Mouse (Mus musculus): Measurements from ENCODE around the gene Slc5a2.

Gene Slc5a2

DNA sequence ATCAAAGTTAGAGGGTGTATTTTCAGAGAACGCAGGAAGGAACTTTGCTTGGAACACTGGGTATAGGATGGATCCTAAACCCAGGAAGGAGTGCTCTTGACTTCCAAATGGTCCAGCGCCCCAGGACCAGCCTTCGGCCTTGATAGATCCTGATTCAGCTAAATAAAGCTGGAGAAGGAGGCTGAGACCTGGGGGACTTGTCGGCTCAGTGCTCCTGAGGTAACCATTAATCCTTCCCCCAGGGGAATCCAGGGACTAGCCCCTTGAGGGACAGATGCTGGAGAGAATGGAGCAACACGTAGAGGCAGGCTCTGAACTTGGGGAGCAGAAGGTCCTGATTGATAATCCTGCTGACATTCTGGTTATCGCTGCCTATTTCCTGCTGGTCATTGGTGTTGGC is at the start of gene Slc5a2:
Slc5a2 (plus strand) TSS at position 247 of the 400 bp plus-strand sequence.
- DNase-seq (ENCODE audit: low read depth, low spot score): no peak

GRCm38 (mm10) chr7:128219952-128220351 is 45.5 kb upstream of the Slc5a2 start:
- no peak for DNase-seq (ENCODE audit: low read depth, low spot score)

GRCm38 (mm10) chr7:128220936-128221335 is 44.5 kb upstream of the Slc5a2 start:
- no peak for DNase-seq (ENCODE audit: low read depth, low spot score)

- DNase-seq (ENCODE audit: low read depth, low spot score): peak; percentile 86
These were observed 33.7 kb upstream of the Slc5a2 start for GRCm38 (mm10) chr7:128231741-128232140.

DNA sequence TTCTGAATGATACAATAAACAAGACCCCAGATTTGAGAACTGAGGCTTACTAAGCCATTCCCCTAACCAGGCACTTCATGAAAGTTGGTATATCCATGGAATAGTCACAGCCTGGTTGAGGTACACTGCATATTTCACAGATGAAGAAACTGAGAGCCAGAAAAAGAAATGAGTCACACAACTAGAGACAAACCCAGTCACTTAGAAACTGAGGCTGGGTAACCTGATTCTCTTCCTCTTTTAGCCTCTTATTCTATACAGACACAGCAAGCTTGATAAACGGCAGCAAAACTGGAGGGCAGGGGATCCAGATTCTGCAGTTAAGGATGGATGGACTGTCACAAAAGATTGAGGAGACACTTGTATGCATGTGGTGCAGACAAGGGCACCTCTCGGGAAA is 30.7 kb upstream of the Slc5a2 start:
- no peak for DNase-seq (ENCODE audit: low read depth, low spot score)

DNA sequence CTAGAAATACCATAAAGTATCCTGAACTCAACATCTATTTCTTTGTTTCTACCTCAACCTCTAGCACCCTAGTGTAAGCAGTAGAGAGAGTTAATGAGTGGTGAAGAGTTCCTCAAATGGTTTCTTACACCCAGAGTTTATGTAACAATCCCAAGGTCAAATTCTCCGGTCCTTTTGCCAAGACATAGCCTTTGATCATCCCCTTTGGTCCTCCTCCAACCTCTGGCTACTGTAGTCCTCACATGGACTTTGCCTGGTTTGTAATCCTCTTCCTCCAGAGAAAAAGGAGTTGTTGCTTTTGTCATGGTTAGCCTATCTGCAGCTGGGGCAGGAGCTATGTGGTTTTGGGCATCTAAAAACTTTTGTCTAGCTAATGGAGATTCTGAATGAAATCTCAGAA is 30.0 kb upstream of the Slc5a2 start:
- no peak for DNase-seq (ENCODE audit: low read depth, low spot score)

DNA sequence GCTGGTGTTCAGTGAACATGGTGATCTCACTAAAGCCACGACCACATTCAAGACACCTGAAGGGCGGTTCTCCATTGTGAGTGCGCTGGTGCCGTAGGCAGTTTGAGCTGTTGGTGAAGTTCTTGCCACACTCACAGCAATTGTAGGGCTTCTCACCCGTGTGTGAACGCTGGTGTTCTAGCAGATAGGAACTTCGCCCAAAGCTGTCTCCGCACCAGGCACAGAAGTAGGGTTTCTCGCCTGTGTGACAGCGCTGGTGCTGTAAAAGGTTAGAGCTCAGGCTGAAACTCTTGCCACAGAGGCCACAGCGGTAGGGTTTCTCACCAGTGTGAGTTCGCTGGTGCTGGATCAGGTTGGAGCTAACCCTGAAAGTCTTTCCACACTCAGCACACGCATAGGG is 29.0 kb upstream of the Slc5a2 start:
- DNase-seq (ENCODE audit: low read depth, low spot score): no peak

- peak; percentile 78 for DNase-seq (ENCODE audit: low read depth, low spot score)
These were observed 28.4 kb upstream of the Slc5a2 start, which contains the start of gene Armc5 for GRCm38 (mm10) chr7:128236856-128237592. Gene Armc5 (plus strand): TSS chr7:128237342.

DNA sequence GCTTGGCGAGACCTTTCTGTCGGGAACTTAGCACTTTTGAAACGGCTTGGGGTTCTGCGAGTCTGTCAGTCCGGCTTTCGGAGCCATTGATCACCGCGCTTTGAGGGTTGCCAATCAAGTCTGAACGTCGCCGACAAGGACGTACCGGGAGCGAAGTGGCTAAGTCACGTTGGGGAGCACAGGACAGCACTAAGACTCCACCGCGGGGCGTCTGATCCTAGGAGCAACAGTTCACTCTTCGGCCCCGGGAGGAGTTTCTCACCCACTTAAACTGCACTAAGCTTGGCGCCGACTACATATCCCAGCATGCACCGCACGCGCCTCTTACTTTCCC is 27.9 kb upstream of the Slc5a2 start:
- DNase-seq (ENCODE audit: low read depth, low spot score): no peak

DNA sequence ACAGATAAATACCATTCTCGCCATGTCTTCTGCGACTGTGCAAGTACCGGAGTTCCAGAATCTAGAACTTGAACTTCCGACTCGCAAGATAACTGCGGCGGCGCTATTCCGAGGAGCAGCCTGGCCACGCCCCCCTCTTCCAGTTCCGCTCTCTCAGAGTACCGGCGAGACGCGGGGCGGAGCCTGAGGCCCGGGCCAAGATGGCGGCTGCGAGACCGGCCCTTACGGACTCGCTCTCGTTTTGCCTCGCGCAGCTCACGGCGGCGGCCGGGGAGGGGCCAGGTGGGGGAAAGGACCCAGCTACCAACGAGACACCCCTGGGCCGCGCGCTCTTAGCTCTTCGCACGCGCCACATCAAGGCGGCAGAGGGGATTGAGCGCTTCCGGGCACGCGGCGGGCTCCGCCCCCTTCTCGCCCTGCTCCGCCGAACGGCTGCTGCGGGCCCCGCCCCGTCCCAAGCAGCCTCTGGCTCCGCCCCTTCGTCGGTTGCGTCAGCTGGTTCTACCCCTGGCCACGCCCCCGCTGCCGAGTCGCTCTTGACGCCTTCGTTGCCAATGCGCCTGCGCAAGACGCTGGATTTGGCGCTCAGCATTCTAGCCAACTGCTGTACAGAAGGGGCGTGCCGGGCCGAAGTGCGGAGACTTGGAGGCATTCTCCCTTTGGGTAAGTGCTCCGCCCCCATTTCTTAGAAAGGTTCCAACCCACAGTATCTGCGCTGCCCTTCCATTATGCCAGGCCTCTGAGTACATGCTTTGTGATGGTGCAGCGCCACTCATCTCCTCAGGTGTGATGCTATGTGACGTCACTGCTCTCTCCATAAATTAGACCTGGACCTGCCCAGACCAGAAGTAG is 27.3 kb upstream of the Slc5a2 start, which contains the start of gene 9130023H24Rik:
9130023H24Rik (minus strand) TSS at position 105 of the 852 bp plus-strand sequence.
- peak; percentile 99 for DNase-seq (ENCODE audit: low read depth, low spot score)

DNA sequence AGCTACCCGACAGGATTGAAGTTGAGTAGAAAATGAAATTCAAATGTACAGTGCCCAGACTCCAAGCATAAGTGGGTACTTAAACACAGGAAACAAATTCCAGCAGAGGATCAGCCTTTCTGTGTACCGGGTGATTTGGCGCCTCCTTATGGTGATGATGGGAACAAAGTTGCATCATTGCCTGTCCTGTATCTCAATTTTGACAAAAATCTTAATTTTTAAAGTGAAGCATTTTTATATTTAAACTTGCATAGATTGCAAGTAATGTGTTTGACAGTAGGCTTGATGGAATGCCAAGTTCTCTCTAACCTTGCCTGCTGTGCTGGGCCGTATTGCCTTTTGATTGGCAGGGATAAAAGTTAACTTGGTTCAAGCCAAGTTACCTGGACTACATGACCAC is 26.5 kb upstream of the Slc5a2 start:
- peak; percentile 76 for DNase-seq (ENCODE audit: low read depth, low spot score)

- no peak for DNase-seq (ENCODE audit: low read depth, low spot score)
These were observed 25.2 kb upstream of the Slc5a2 start for GRCm38 (mm10) chr7:128240131-128240784.

DNA sequence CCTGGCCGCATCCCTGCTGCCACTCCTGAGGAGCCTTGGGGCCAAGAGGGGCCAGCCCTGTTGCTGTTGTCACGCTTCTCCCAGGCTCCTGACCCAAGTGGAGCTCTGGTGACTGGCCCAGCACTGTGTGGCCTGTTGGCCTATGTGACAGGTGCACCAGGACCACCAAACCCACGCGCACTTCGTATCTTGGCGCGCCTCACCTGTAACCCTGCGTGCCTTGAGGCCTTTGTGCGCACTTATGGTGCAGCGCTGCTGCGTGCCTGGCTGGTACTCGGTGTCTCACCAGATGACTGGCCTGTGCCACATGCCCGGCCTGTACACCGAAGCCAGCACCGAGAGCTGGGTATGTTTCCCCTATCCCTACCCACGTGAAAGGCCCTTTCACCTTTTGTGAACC is 23.1 kb upstream of the Slc5a2 start:
- no peak for DNase-seq (ENCODE audit: low read depth, low spot score)

DNA sequence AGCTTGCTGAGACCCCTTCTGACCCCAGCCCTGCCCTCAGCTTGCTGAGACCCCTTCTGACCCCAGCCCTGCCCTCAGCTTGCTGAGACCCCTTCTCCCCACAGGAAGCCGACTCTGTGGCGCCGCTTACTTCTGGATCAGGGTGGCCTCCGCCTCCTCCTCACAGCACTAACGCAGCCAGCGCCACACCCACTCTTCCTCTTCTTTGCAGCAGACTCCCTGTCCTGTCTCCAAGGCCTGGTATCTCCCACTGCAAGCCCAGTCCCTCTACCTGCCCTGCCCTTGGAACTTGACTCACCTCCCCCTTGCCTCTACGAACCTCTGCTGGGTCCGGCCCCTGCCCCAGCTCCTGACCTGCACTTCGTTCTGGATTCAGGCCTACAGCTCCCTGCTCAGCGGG is 21.5 kb upstream of the Slc5a2 start:
- DNase-seq (ENCODE audit: low read depth, low spot score): no peak

DNA sequence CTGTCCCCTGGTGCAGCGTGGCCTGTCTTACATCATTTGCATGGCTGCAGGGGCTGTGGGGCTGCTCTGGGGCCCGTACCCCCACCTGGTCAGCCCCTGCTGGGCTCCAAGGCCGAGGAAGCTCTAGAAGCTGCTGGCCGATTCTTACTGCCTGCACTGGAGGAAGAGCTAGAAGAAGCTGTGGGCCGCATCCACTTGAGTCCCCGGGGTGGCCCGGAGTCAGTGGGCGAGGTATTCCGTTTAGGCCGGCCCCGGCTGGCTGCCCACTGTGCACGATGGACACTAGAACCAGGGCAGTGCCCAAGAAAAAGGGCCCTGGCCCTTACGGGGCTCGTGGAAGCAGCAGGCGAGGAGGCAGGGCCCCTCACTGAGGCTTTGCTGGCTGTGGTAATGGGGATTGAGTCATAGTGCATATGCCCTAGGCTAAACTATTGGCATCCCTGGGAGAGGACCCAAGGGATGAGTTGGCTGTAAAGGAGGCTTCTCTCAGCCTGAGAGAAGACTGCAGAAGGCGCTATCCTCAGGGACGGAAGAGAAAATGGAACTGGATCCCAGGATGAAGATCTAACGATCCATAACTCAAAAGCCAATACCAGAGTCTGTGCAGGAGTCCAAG is 20.9 kb upstream of the Slc5a2 start:
- no peak for DNase-seq (ENCODE audit: low read depth, low spot score)

GRCm38 (mm10) chr7:128245547-128245946 is 19.9 kb upstream of the Slc5a2 start:
- DNase-seq (ENCODE audit: low read depth, low spot score): no peak

DNA sequence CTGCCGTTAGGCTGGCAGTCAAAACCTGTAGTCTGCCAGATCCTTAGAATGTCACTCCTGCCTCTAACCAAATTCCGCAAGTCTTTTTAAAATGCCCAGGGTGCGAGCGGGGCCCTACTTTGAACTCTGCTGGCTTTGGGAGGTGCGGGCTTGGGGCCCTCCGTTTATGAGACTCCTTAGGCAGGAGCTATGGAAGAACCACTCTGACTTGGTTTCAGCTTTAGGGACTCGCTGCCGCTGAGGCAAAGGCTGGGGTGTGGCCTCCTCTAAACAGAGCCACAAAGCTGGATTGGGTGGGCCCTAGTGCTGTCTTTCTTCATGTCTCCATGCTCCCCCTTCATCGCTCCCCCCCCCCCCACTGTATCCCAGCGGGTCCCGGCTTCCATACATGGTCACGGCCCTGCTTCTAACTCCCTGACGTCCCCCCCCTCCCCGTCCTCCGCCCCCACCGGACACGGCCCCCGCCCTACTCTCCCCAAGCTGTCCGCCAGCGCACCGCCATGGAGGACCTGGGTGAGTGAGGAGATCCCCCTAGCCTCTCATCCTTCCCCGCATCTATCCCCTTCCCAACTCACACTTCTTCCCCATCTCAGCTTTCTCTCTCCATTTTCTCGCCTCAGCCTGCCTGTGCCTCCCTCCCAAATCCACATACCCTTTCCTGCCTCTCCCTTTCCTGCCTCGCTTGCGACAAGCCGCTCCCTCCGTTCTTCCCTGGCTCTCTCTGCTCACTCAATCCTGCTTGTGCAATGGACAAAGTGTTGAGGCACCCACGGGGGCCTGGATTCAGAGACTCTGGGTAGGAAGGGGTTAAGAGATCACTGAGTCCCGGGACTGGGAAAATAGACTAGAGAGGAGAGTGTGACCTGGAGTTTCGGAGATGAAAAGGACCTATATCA is 18.7 kb upstream of the Slc5a2 start, which contains the start of gene Tgfb1i1:
Tgfb1i1 (plus strand) TSS at position 317 of the 896 bp plus-strand sequence.
- peak; percentile 17 for DNase-seq (ENCODE audit: low read depth, low spot score)

DNA sequence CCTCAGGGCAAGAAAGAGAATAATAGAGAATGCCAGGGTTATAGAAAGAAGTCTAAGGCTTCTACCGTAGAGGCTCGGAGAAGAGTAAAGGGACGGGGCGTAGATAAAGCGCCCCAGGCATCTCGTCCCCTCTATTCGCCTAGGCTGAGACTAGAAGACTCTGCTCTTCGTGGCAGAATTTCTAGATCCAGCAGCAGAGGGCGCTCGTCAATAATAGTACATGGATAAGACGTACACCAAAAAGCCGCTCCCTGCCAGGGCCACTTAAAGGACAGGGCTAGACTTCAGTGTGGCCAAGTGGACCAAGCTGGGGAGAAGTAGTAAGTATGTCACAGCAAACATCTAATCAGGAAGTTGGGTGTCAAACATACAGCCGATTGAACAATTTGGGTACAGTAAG is 18.0 kb upstream of the Slc5a2 start:
- DNase-seq (ENCODE audit: low read depth, low spot score): peak; percentile 83

DNA sequence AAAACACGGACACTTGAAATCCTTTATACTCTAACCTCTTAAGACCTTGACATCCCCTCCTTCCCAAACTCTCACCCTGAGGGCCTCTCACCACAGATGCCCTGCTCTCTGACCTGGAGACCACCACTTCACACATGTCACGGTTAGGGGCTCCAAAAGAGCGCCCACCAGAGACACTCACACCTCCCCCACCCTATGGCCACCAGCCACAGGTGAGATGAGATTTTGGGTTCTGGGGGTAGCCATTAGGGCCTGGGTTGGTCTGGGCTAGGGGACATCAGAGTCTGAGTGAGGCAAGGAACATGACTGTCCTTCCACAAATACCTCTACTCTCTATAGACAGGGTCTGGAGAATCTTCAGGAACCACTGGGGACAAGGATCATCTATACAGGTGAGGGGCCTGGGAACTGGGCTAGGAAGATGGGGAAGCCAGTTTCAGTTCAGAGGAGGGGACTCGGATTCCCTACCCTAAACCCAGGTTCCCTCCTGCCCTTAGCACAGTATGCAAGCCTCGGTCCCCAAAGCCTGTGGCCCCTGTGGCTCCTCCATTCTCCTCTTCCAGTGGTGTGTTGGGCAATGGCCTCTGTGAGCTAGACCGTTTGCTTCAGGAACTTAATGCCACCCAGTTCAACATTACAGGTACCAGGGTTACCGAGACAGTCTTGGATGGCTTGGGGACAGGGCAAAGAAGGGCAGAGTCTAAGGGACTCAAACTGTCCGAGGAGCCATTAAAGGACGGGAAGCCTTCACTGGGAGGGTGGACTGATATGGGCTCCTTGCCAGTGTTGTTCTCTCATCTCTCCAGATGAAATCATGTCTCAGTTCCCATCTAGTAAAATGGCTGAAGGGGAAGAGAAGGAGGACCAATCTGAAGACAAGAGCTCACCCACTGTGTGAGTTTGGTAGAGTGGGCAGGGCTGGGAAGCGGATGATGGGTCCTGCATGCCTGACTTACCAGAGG is 17.1 kb upstream of the Slc5a2 start:
- DNase-seq (ENCODE audit: low read depth, low spot score): no peak

GRCm38 (mm10) chr7:128249998-128250397 is 15.5 kb upstream of the Slc5a2 start:
- DNase-seq (ENCODE audit: low read depth, low spot score): no peak
